Mouse (Mus musculus): ENCODE results near the gene Cadm1. TPM values are rescaled to one million over a fixed set of nuclear protein-coding genes. Genes with fewer than 3 reads are reported as not detected.

Cadm1 gene
- total RNA-seq, 2 experiments from 2014 or later, result 3.1 to 4.9 TPM

- DNase-seq, result no peak
- intact Hi-C loops (cut with DNase I), result no loop called here
- no peak for TF ChIP-seq CTCF (IDR thresholded peaks at IDR 0.05)
Measured at GRCm38 (mm10) chr9:47661611-47662010, 131.6 kb downstream of the Cadm1 start.

GRCm38 (mm10) chr9:47669206-47669605, 139.2 kb downstream of the Cadm1 start:
- intact Hi-C loops (cut with DNase I), result no loop called here
- no peak for TF ChIP-seq CTCF (IDR thresholded peaks at IDR 0.05)
- DNase-seq, result no peak
- Histone ChIP-seq H3K4me3 (no peak overlapping the region), H3K27ac (no peak overlapping the region)

More at GRCm38 (mm10) chr9:47661611-47662010, 131.6 kb downstream of the Cadm1 start:
- no peak overlapping the region for H3K27ac ChIP-seq
- no peak overlapping the region for H3K4me3 ChIP-seq

- H3K4me3 ChIP-seq, result no peak overlapping the region
- intact Hi-C loops (cut with DNase I), result no loop called here
- no peak for TF ChIP-seq CTCF (IDR thresholded peaks at IDR 0.05)
- no peak for DNase-seq
- H3K27ac ChIP-seq, result no peak overlapping the region
Measured at GRCm38 (mm10) chr9:47671617-47672016, 141.6 kb downstream of the Cadm1 start.

- TF ChIP-seq CTCF (IDR thresholded peaks at IDR 0.05), result no peak
- DNase-seq, result no peak
- Histone ChIP-seq H3K4me3 (no peak overlapping the region), H3K27ac (no peak overlapping the region)
- intact Hi-C loops (cut with DNase I), result no loop called here
Measured at GRCm38 (mm10) chr9:47674766-47675713, 145.1 kb downstream of the Cadm1 start.

- DNase-seq, result no peak
- intact Hi-C loops (cut with DNase I), result no loop called here
- no peak for TF ChIP-seq CTCF (IDR thresholded peaks at IDR 0.05)
- H3K27ac ChIP-seq, result no peak overlapping the region
- no peak overlapping the region for H3K4me3 ChIP-seq
Measured at GRCm38 (mm10) chr9:47686881-47687280, 156.9 kb downstream of the Cadm1 start.

GRCm38 (mm10) chr9:47687604-47688003, 157.6 kb downstream of the Cadm1 start:
- Histone ChIP-seq H3K4me3 (no peak overlapping the region), H3K27ac (no peak overlapping the region)
- intact Hi-C loops (cut with DNase I), result no loop called here
- DNase-seq, result no peak
- TF ChIP-seq CTCF (IDR thresholded peaks at IDR 0.05), result no peak

GRCm38 (mm10) chr9:47688297-47688696, 158.3 kb downstream of the Cadm1 start:
- DNase-seq, result no peak
- no peak for TF ChIP-seq CTCF (IDR thresholded peaks at IDR 0.05)
- Histone ChIP-seq H3K27ac (no peak overlapping the region), H3K4me3 (no peak overlapping the region)
- intact Hi-C loops (cut with DNase I), result no loop called here

GRCm38 (mm10) chr9:47692911-47693310, 162.9 kb downstream of the Cadm1 start:
- no peak overlapping the region for H3K27ac ChIP-seq
- no peak for TF ChIP-seq CTCF (IDR thresholded peaks at IDR 0.05)
- intact Hi-C loops (cut with DNase I), result no loop called here

GRCm38 (mm10) chr9:47699026-47699425, 169.1 kb downstream of the Cadm1 start:
- intact Hi-C loops (cut with DNase I), result loop anchor here (2.0 kb wide), 2 partner anchors 168 to 964 kb away; partner anchors contain the start of gene Cadm1

More at GRCm38 (mm10) chr9:47692911-47693310, 162.9 kb downstream of the Cadm1 start:
- DNase-seq, result no peak
- H3K4me3 ChIP-seq, result no peak overlapping the region

GRCm38 (mm10) chr9:47700021-47700420, 170.0 kb downstream of the Cadm1 start:
- intact Hi-C loops (cut with DNase I), result loop anchor here (10.0 kb wide), 2 partner anchors 225 to 575 kb away; no protein-coding TSS in a partner anchor
- DNase-seq, result no peak
- H3K4me3 ChIP-seq, result no peak overlapping the region
- H3K27ac ChIP-seq, result no peak overlapping the region
- TF ChIP-seq CTCF (IDR thresholded peaks at IDR 0.05), result no peak

More at GRCm38 (mm10) chr9:47699026-47699425, 169.1 kb downstream of the Cadm1 start:
- DNase-seq, result peak; percentile 42
- Histone ChIP-seq H3K4me3 (no peak overlapping the region), H3K27ac (no peak overlapping the region)
- peak; percentile 96 for TF ChIP-seq CTCF (IDR thresholded peaks at IDR 0.05)

GRCm38 (mm10) chr9:47703026-47703876, 173.3 kb downstream of the Cadm1 start:
- no peak overlapping the region for H3K27ac ChIP-seq
- no peak for TF ChIP-seq CTCF (IDR thresholded peaks at IDR 0.05)
- intact Hi-C loops (cut with DNase I), result loop anchor here (10.0 kb wide), 2 partner anchors 222 to 578 kb away; no protein-coding TSS in a partner anchor
- H3K4me3 ChIP-seq, result no peak overlapping the region
- no peak for DNase-seq

- Histone ChIP-seq H3K4me3 (no peak overlapping the region), H3K27ac (no peak overlapping the region)
- intact Hi-C loops (cut with DNase I), result loop anchor here (10.0 kb wide), 2 partner anchors 218 to 582 kb away; no protein-coding TSS in a partner anchor
- no peak for DNase-seq
- no peak for TF ChIP-seq CTCF (IDR thresholded peaks at IDR 0.05)
Measured at GRCm38 (mm10) chr9:47706341-47706740, 176.4 kb downstream of the Cadm1 start.
